Mouse (Mus musculus) ES-Bruce4 (cell line): ENCODE data around the gene Fam114a1. TPM values are rescaled to one million over a fixed set of nuclear protein-coding genes. Genes with fewer than 3 reads are reported as not detected.

Experiments used
- H3K27ac ChIP-seq: 2 replicates; pipeline ENCODE4 v1.5.1; 2012; ENCODE audit warnings: low read length, inconsistent platforms; ENCODE audit not compliant: insufficient read depth
- H3K27me3 ChIP-seq: 2 replicates; pipeline ENCODE4 v1.6.1; 2012; ENCODE audit warnings: mild to moderate bottlenecking, low read length, inconsistent platforms; ENCODE audit not compliant: control insufficient read depth, poor library complexity, insufficient read depth, severe bottlenecking
- H3K36me3 ChIP-seq: 2 replicates; pipeline ENCODE4 v1.6.1; 2012; ENCODE audit warnings: inconsistent platforms, mild to moderate bottlenecking, low read length, moderate library complexity; ENCODE audit not compliant: control insufficient read depth, poor library complexity, insufficient read depth, severe bottlenecking
- H3K4me1 ChIP-seq: one replicate; pipeline ENCODE4 v1.8.1; 2011; ENCODE audit warnings: low read length; ENCODE audit not compliant: control insufficient read depth, insufficient read depth
- H3K4me3 ChIP-seq: 2 replicates; pipeline ENCODE4 v1.5.1; 2011; ENCODE audit warnings: low read depth, mild to moderate bottlenecking, low read length
- H3K9ac ChIP-seq: 2 replicates; pipeline ENCODE4 v1.6.1; 2012; ENCODE audit warnings: low read depth, mild to moderate bottlenecking, inconsistent platforms; ENCODE audit not compliant: poor library complexity, severe bottlenecking
- H3K9me3 ChIP-seq: replicated peaks from 2 replicates; pipeline ENCODE4 v1.6.1; 2012; ENCODE audit warnings: mild to moderate bottlenecking, low read length, inconsistent platforms; ENCODE audit not compliant: control insufficient read depth, poor library complexity, insufficient read depth, severe bottlenecking
- CTCF ChIP-seq: IDR thresholded peaks from one replicate; pipeline ENCODE4 v1.8.1; 2011; ENCODE audit warnings: low read depth, low read length
- EP300 ChIP-seq: IDR thresholded peaks from 2 replicates; pipeline ENCODE4 v1.6.1; 2011; ENCODE audit warnings: low read depth, low read length; ENCODE audit not compliant: insufficient read depth
- POLR2A ChIP-seq: IDR thresholded peaks from one replicate; pipeline ENCODE4 v1.8.1; 2011; ENCODE audit warnings: low read length; ENCODE audit not compliant: insufficient read depth
- polyA plus RNA-seq: library from polyadenylated mRNA; stranded (reverse); fragments of >200 nt; gene quantifications from 2 replicates; pipeline ENCODE4 v1.2.4, GENCODE M21; 2011; ENCODE audit warnings: low read depth; ENCODE audit not compliant: missing spikeins, insufficient read depth, insufficient read length

Fam114a1 gene
- polyA plus RNA-seq, 1 experiment, result 16.5 TPM

- no peak for TF ChIP-seq POLR2A
- no peak for TF ChIP-seq CTCF
- TF ChIP-seq EP300, result no peak
- no peaks in the 10 kb centered on the region for H3K36me3 ChIP-seq
- no peaks in the 10 kb centered on the region for H3K4me1 ChIP-seq
Measured at GRCm38 (mm10) chr5:64995408-64995807, 25.5 kb downstream of the Fam114a1 start.

GRCm38 (mm10) chr5:65002940-65003824 lies 33.3 kb downstream of the Fam114a1 start:
- H3K36me3 ChIP-seq, result no peaks in the 10 kb centered on the region
- no peaks in the 10 kb centered on the region for H3K27me3 ChIP-seq
- TF ChIP-seq EP300 (no peak), CTCF (no peak), POLR2A (no peak)
- no peaks in the 10 kb centered on the region for H3K9me3 ChIP-seq
- no peak overlapping the region for H3K4me3 ChIP-seq
- H3K9ac ChIP-seq, result no peak overlapping the region
- H3K27ac ChIP-seq, result no peak overlapping the region
- no peaks in the 10 kb centered on the region for H3K4me1 ChIP-seq

More at GRCm38 (mm10) chr5:64995408-64995807, 25.5 kb downstream of the Fam114a1 start:
- no peak overlapping the region for H3K9ac ChIP-seq
- H3K27ac ChIP-seq, result no peak overlapping the region
- H3K4me3 ChIP-seq, result no peak overlapping the region
- H3K27me3 ChIP-seq, result no peaks in the 10 kb centered on the region
- no peaks in the 10 kb centered on the region for H3K9me3 ChIP-seq

- Histone ChIP-seq H3K36me3 (no peaks in the 10 kb centered on the region), H3K4me1 (no peaks in the 10 kb centered on the region), H3K27me3 (no peaks in the 10 kb centered on the region), H3K9me3 (no peaks in the 10 kb centered on the region), H3K9ac (no peak overlapping the region), H3K27ac (no peak overlapping the region), H3K4me3 (no peak overlapping the region)
- TF ChIP-seq EP300 (no peak), CTCF (no peak), POLR2A (no peak)
Measured at GRCm38 (mm10) chr5:65003946-65004535, 34.2 kb downstream of the Fam114a1 start.

- Histone ChIP-seq H3K9ac (no peak overlapping the region), H3K9me3 (peaks cover 5% of the 10 kb centered on the region; the same call in 1 of the 2 replicates), H3K4me3 (no peak overlapping the region), H3K27me3 (no peaks in the 10 kb centered on the region), H3K36me3 (no peaks in the 10 kb centered on the region), H3K4me1 (no peaks in the 10 kb centered on the region), H3K27ac (no peak overlapping the region)
- TF ChIP-seq POLR2A, result no peak
Measured at GRCm38 (mm10) chr5:65005251-65005650, 35.4 kb downstream of the Fam114a1 start.

GRCm38 (mm10) chr5:65006011-65006491 lies 36.2 kb downstream of the Fam114a1 start:
- Histone ChIP-seq H3K9ac (no peak overlapping the region), H3K27ac (no peak overlapping the region), H3K27me3 (no peaks in the 10 kb centered on the region), H3K36me3 (no peaks in the 10 kb centered on the region), H3K4me3 (no peak overlapping the region), H3K4me1 (no peaks in the 10 kb centered on the region), H3K9me3 (peaks cover 13% of the 10 kb centered on the region)
- TF ChIP-seq CTCF, result no peak
- TF ChIP-seq POLR2A, result no peak
- no peak for TF ChIP-seq EP300
